Mouse (Mus musculus) urinary bladder, postnatal 0 days (tissue): Measurements from ENCODE around the gene Olfr1018. TPM values are rescaled to one million over a fixed set of nuclear protein-coding genes. Genes with fewer than 3 reads are reported as not detected.

ENCODE experiments used
- polyA plus RNA-seq: library from polyadenylated mRNA; unstranded; fragments of >200 nt; fragmentation: Nextera tagmentation; extraction: Ambion mirVana; gene quantifications from 2 replicates; pipeline ENCODE4 v1.2.1, GENCODE M21; 2015

Gene Olfr1018
- not detected in 2 replicates for polyA plus RNA-seq

GRCm38 (mm10) chr2:85818179-85818578 lies at the start of gene Olfr1018:
Olfr1018 (plus strand) TSS chr2:85818479.

DNA sequence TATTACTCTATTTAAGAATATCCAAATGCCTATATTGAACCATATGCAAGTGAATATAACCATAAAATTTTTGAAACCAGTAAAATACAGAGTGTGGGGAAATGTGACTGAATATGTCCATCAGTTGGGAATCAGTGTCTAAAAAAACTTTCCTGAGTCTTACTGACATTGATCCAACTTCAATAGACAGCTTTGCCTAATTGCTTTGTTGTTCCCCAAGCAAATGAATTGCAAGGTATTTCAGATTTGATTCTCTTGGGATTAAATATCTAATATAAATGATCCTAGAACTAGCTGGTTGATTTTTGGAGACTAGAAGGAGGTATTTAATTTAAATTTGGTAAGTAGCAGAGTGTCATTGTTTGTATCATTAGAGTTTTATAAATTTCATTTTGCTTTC lies 45.9 kb upstream of the Olfr1018 start, which contains the start of gene Olfr1014:
Gene Olfr1014, plus strand, starts transcription at position 301 of the 400 bp plus-strand sequence.

DNA sequence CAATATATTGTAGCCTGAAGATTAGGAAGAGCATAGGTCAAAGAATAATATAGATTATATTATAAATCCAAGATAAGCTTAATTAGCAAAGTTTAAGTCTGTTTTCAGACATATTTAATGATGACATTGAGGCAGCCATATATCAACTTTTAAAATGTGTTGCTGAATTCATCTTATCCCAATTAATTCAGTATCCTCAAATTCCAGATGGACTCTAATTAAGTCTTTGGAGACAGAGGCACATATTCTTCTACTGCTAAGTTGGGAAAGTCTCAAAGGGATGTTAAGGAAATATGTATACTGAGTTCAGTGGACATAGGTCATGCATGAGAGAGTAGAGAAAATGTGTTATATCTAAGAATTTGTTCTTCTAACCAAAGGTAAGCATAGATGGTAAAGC lies 36.6 kb upstream of the Olfr1018 start, which contains the start of gene Olfr1015:
Gene Olfr1015, plus strand, starts transcription at position 301 of the 400 bp plus-strand sequence.

GRCm38 (mm10) chr2:85802444-85802843 lies 15.8 kb upstream of the Olfr1018 start, which contains the start of gene Olfr1016:
Olfr1016 (minus strand) TSS chr2:85802544.

DNA sequence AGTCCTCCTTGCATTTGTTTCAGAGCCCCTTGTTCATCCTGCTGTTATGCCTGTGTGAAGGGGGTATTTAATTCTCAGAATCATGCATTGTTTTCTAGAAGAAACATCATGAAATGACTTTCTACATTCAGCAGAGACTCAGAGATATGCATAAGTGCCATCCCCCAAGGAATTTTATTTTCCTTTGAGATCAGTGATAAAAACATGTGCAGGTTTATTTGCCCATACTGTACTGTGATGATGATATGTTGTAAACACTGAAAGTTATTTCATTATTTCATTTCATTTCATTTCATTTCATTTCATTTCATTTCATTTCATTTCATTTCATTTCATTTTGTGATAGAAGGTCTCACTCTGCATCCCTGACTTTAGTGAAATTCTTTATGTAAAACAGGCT lies 27.1 kb downstream of the Olfr1018 start, which contains the start of gene Olfr1019:
Gene Olfr1019, minus strand, starts transcription at position 101 of the 400 bp plus-strand sequence.

DNA sequence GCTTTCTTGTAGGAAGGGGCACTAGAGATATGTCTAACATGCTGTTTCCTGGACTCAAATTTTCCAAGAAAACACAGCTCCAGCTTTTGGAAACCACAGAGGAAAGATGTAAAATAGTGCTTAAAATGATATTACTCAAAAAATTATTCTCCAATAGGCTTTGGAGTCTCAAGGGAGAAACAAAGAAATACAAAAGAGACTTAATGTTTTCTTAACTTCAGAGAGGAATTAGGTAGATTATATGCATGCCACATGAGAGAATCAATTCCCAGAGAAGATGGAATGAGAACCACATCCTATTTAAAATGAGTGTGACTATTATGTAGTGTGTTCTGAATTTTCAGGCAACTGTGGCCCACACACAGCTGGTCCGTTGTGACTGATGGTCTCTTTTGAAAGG lies 28.5 kb downstream of the Olfr1018 start, which contains the start of gene Olfr1020:
Gene Olfr1020, plus strand, starts transcription at position 301 of the 400 bp plus-strand sequence.

DNA sequence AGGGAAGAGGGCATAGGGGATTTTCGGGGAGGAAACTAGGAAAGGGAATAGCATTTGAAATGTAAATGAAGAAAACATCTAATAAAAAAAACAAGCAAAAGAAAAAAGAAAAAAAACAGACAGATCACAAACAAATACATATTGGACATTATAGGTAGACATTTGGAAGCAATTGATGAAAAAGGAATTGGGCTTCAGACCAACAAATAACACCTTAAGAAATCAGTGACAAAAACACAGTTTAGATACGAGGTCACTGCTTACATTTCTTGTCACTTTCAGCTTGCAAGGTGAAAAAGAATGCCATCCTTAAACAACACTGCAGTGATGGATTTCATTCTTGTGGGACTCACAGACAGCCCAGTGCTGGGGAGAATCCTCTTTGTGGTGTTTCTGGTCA lies 50.0 kb downstream of the Olfr1018 start, which contains the start of gene Olfr1022:
Gene Olfr1022, plus strand, starts transcription at position 301 of the 400 bp plus-strand sequence.

Other genes with a start within 250 kb of the Olfr1018 start
- not detected in 2 replicates for gene Olfr996, start 239.3 kb upstream of the Olfr1018 start, polyA plus RNA-seq
- gene Olfr998, start 229.5 kb upstream of the Olfr1018 start, polyA plus RNA-seq, result not detected in 2 replicates
- not detected in 2 replicates for gene Olfr1000, start 206.6 kb upstream of the Olfr1018 start, polyA plus RNA-seq
- not detected in 2 replicates for gene Olfr1002, start 167.8 kb upstream of the Olfr1018 start, polyA plus RNA-seq
- not detected in 2 replicates for gene Olfr154, start 154.0 kb upstream of the Olfr1018 start, polyA plus RNA-seq
- gene Olfr1006, start 139.7 kb upstream of the Olfr1018 start, polyA plus RNA-seq, result not detected in 2 replicates
- gene Olfr1008, start 129.0 kb upstream of the Olfr1018 start, polyA plus RNA-seq, result not detected in 2 replicates
- not detected in 2 replicates for gene Olfr1009, start 103.1 kb upstream of the Olfr1018 start, polyA plus RNA-seq
- gene Olfr1012, start 55.7 kb upstream of the Olfr1018 start, polyA plus RNA-seq, result not detected in 2 replicates
- gene Olfr1013, start 51.4 kb upstream of the Olfr1018 start, polyA plus RNA-seq, result not detected in 2 replicates
- not detected in 2 replicates for gene Olfr1014, start 45.8 kb upstream of the Olfr1018 start, polyA plus RNA-seq
- not detected in 2 replicates for gene Olfr1015, start 36.5 kb upstream of the Olfr1018 start, polyA plus RNA-seq
- gene Olfr1016, start 15.9 kb upstream of the Olfr1018 start, polyA plus RNA-seq, result not detected in 2 replicates
- gene Olfr1019, start 27.0 kb downstream of the Olfr1018 start, polyA plus RNA-seq, result not detected in 2 replicates
- not detected in 2 replicates for gene Olfr1020, start 28.6 kb downstream of the Olfr1018 start, polyA plus RNA-seq
- not detected in 2 replicates for gene Olfr1022, start 50.1 kb downstream of the Olfr1018 start, polyA plus RNA-seq
- gene Olfr1023, start 67.2 kb downstream of the Olfr1018 start, polyA plus RNA-seq, result not detected in 2 replicates
- gene Olfr1024, start 86.6 kb downstream of the Olfr1018 start, polyA plus RNA-seq, result not detected in 2 replicates
- gene Olfr1025-ps1, start 96.7 kb downstream of the Olfr1018 start, polyA plus RNA-seq, result not detected in 2 replicates
- not detected in 2 replicates for gene Olfr1026, start 103.1 kb downstream of the Olfr1018 start, polyA plus RNA-seq
- gene Olfr1028, start 132.0 kb downstream of the Olfr1018 start, polyA plus RNA-seq, result not detected in 2 replicates
- gene Olfr1029, start 155.4 kb downstream of the Olfr1018 start, polyA plus RNA-seq, result not detected in 2 replicates
- gene Olfr1030, start 160.8 kb downstream of the Olfr1018 start, polyA plus RNA-seq, result not detected in 2 replicates
- gene Olfr1031, start 171.8 kb downstream of the Olfr1018 start, polyA plus RNA-seq, result not detected in 2 replicates
- not detected in 2 replicates for gene Olfr1032, start 187.1 kb downstream of the Olfr1018 start, polyA plus RNA-seq
- 41.0 TPM in 2 replicates for gene Olfr1033, start 202.2 kb downstream of the Olfr1018 start, polyA plus RNA-seq
- 0.07 TPM in 2 replicates for gene Olfr1034, start 227.4 kb downstream of the Olfr1018 start, polyA plus RNA-seq